In the genomic region with DNA sequence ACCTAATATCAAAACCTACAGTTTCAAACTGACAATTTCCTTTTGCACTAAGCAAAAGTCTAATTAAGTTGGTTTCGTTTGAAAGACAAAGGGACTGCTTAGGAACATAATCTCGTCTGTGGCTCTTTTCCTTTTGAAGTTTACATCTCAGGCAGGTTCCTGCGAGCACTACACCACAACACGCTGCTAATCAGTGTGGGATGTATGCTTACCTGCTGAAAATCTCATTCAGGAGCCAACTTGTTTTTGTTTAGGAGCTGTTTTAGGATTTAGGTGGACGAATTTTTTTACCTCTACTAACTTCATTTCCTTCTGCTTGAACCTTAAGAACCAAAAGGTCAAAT, we compare ENCODE assay signal across 7 mouse cellular contexts. TPM values are rescaled to one million over a fixed set of nuclear protein-coding genes. Genes with fewer than 3 reads are reported as not detected.
DNase-seq lines count a peak whose midpoint lies in the region; ATAC-seq lines count a peak whose summit lies in the region.

No protein-coding gene starts in this region.

- peaks cover 8% of the 10 kb centered on the region; the same call in 1 of the 2 replicates for H3K4me1 ChIP-seq in lung, embryonic 16.5 days (replicated peaks; ENCODE audit: control insufficient read depth, insufficient read depth, low read length)
- H3K4me1 ChIP-seq in forebrain, embryonic 16.5 days (replicated peaks; ENCODE audit: control insufficient read depth, insufficient read depth, low read length): peaks cover 7% of the 10 kb centered on the region
- H3K4me1 ChIP-seq in liver, embryonic 12.5 days: peaks cover 24% of the 10 kb centered on the region
- 0 out of 2 replicates have a peak, but pooled peaks cover 4% of the 10 kb centered on the region for H3K4me1 ChIP-seq in stomach, embryonic 16.5 days (ENCODE audit: control insufficient read depth, insufficient read depth, low read length)

- peak overlapping the region; percentile 73 for H3K9ac ChIP-seq in lung, embryonic 16.5 days (ENCODE audit: low read length)
- H3K9ac ChIP-seq in forebrain, embryonic 16.5 days (replicated peaks; ENCODE audit: low read depth, low read length): peak overlapping the region; percentile 84; the same call in 1 of the 2 replicates
- peak overlapping the region; percentile 71; the same call in 1 of the 2 replicates for H3K9ac ChIP-seq in liver, embryonic 12.5 days
- peak overlapping the region; percentile 81 for H3K9ac ChIP-seq in stomach, embryonic 16.5 days (ENCODE audit: low read length)

- peak overlapping the region; percentile 71 for H3K4me2 ChIP-seq in lung, embryonic 16.5 days (ENCODE audit: low read depth, low read length)
- peak overlapping the region; percentile 65 for H3K4me2 ChIP-seq in forebrain, embryonic 16.5 days (ENCODE audit: low read length)
- peak overlapping the region; percentile 91 for H3K4me2 ChIP-seq in liver, embryonic 12.5 days
- H3K4me2 ChIP-seq in stomach, embryonic 16.5 days (ENCODE audit: low read depth, low read length): peak overlapping the region; percentile 59

- peak; percentile 44 for ATAC-seq in lung, embryonic 16.5 days (ENCODE audit: low read depth)
- ATAC-seq in forebrain, embryonic 16.5 days: peak; percentile 57
- ATAC-seq in liver, embryonic 12.5 days: peak; percentile 40; the same call in 1 of the 2 replicates
- ATAC-seq in stomach, embryonic 16.5 days (ENCODE audit: insufficient read depth, low FRiP score): no peak

- WGBS in lung, embryonic 16.5 days: 11% methylated on average over 5 of the region's 5 CpGs
- WGBS in forebrain, embryonic 16.5 days: 10% methylated on average over 5 of the region's 5 CpGs
- 22% methylated on average over 5 of the region's 5 CpGs for WGBS in liver, embryonic 12.5 days (ENCODE audit: insufficient replicate concordance)
- 14% methylated on average over 5 of the region's 5 CpGs for WGBS in stomach, embryonic 16.5 days

- H3K27me3 ChIP-seq in lung, embryonic 16.5 days (ENCODE audit: control insufficient read depth, insufficient read depth, low read depth, low read length): no peaks in the 10 kb centered on the region
- H3K27me3 ChIP-seq in forebrain, embryonic 16.5 days (replicated peaks; ENCODE audit: control insufficient read depth, insufficient read depth, low read length): no peaks in the 10 kb centered on the region
- H3K27me3 ChIP-seq in liver, embryonic 12.5 days (replicated peaks): 0 out of 2 replicates have a peak, but pooled peaks cover 4% of the 10 kb centered on the region
- no peaks in the 10 kb centered on the region for H3K27me3 ChIP-seq in stomach, embryonic 16.5 days (ENCODE audit: control insufficient read depth, insufficient read depth, low read length)

- no peaks in the 10 kb centered on the region for H3K36me3 ChIP-seq in lung, embryonic 16.5 days (ENCODE audit: control insufficient read depth, insufficient read depth, low read length)
- H3K36me3 ChIP-seq in forebrain, embryonic 16.5 days (ENCODE audit: control insufficient read depth, insufficient read depth): no peaks in the 10 kb centered on the region
- H3K36me3 ChIP-seq in liver, embryonic 12.5 days: no peaks in the 10 kb centered on the region
- H3K36me3 ChIP-seq in stomach, embryonic 16.5 days (ENCODE audit: control insufficient read depth, insufficient read depth, low read length): no peaks in the 10 kb centered on the region

- H3K9me3 ChIP-seq in lung, embryonic 16.5 days (ENCODE audit: control insufficient read depth, low read length): no peaks in the 10 kb centered on the region
- no peaks in the 10 kb centered on the region for H3K9me3 ChIP-seq in forebrain, embryonic 16.5 days (ENCODE audit: control insufficient read depth, low read length)
- H3K9me3 ChIP-seq in liver, embryonic 12.5 days (replicated peaks): no peaks in the 10 kb centered on the region
- H3K9me3 ChIP-seq in stomach, embryonic 16.5 days (replicated peaks; ENCODE audit: control insufficient read depth, low read length): no peaks in the 10 kb centered on the region

- DNase-seq in lung, postnatal 4 days: no peak
- no peak for DNase-seq in cerebellum, postnatal 36 days
- DNase-seq in thymus, postnatal 36 days: no peak

- H3K4me3 ChIP-seq in lung, embryonic 16.5 days (ENCODE audit: low read length): peak overlapping the region; percentile 80
- peak overlapping the region; percentile 79 for H3K4me3 ChIP-seq in forebrain, embryonic 16.5 days (replicated peaks; ENCODE audit: low read length)
- H3K4me3 ChIP-seq in liver, embryonic 12.5 days: peak overlapping the region; percentile 75
- H3K4me3 ChIP-seq in stomach, embryonic 16.5 days (replicated peaks; ENCODE audit: low read length): peak overlapping the region; percentile 87

- H3K27ac ChIP-seq in lung, embryonic 16.5 days (ENCODE audit: low read length): peak overlapping the region; percentile 47
- peak overlapping the region; percentile 3 for H3K27ac ChIP-seq in forebrain, embryonic 16.5 days (ENCODE audit: low read length)
- no peak overlapping the region for H3K27ac ChIP-seq in liver, embryonic 12.5 days
- peak overlapping the region; percentile 72; the same call in 1 of the 2 replicates for H3K27ac ChIP-seq in stomach, embryonic 16.5 days (ENCODE audit: low read length)

RNA-seq across cellular contexts. Expression of gene Cfap300, which starts 0.4 kb away (rescaled TPM):
- polyA plus RNA-seq in lung, embryonic 16.5 days (2015; fragmentation: Nextera tagmentation; extraction: Ambion mirVana): 14.4 and 15.7 TPM in 2 replicates
- polyA plus RNA-seq in forebrain, embryonic 16.5 days (2015; fragmentation: Nextera tagmentation; extraction: Ambion mirVana): 15.7 and 15.9 TPM in 2 replicates
- polyA plus RNA-seq in liver, embryonic 12.5 days (2016; fragmentation: Nextera tagmentation; extraction: Ambion mirVana): 2.7 and 2.8 TPM in 2 replicates
- 8.1 and 8.7 TPM in 2 replicates for polyA plus RNA-seq in stomach, embryonic 16.5 days (2015; fragmentation: Nextera tagmentation; extraction: Ambion mirVana)

RNA-seq across cellular contexts. Expression of gene Yap1, which starts 38.6 kb away (rescaled TPM):
- 28.5 and 30.3 TPM in 2 replicates for polyA plus RNA-seq in lung, embryonic 16.5 days (2015; fragmentation: Nextera tagmentation; extraction: Ambion mirVana)
- polyA plus RNA-seq in forebrain, embryonic 16.5 days (2015; fragmentation: Nextera tagmentation; extraction: Ambion mirVana): 7.7 and 8.0 TPM in 2 replicates
- polyA plus RNA-seq in liver, embryonic 12.5 days (2016; fragmentation: Nextera tagmentation; extraction: Ambion mirVana): 8.3 and 8.7 TPM in 2 replicates
- 21.3 and 23.8 TPM in 2 replicates for polyA plus RNA-seq in stomach, embryonic 16.5 days (2015; fragmentation: Nextera tagmentation; extraction: Ambion mirVana)
